Mouse (Mus musculus) mesoderm, embryonic 11.5 days (tissue): ENCODE measurements around the gene Tbcd.

Experiments
- DNase-seq: peaks from one replicate; pipeline ENCODE4 v3.0.0-alpha.2; 2012; ENCODE audit warnings: low read depth, low spot score

Gene Tbcd

GRCm38 (mm10) chr11:121564265-121564664 lies 112.5 kb downstream of the Tbcd start:
- DNase-seq, result no peak

- no peak for DNase-seq
These were observed 130.1 kb downstream of the Tbcd start for GRCm38 (mm10) chr11:121581856-121582255.

GRCm38 (mm10) chr11:121597254-121597653 lies 145.5 kb downstream of the Tbcd start:
- no peak for DNase-seq

GRCm38 (mm10) chr11:121601422-121601821 lies 149.7 kb downstream of the Tbcd start:
- no peak for DNase-seq

- DNase-seq, result no peak
These were observed 153.9 kb downstream of the Tbcd start for GRCm38 (mm10) chr11:121605604-121606003.

- DNase-seq, result no peak
These were observed 159.2 kb downstream of the Tbcd start for GRCm38 (mm10) chr11:121610976-121611375.

- no peak for DNase-seq
These were observed 164.3 kb downstream of the Tbcd start for GRCm38 (mm10) chr11:121615961-121616485.

GRCm38 (mm10) chr11:121616501-121616900 lies 164.8 kb downstream of the Tbcd start:
- DNase-seq, result no peak

- DNase-seq, result no peak
These were observed 165.6 kb downstream of the Tbcd start for GRCm38 (mm10) chr11:121617371-121617770.

- DNase-seq, result no peak
These were observed 173.3 kb downstream of the Tbcd start for GRCm38 (mm10) chr11:121625007-121625406.

GRCm38 (mm10) chr11:121627521-121627920 lies 175.8 kb downstream of the Tbcd start:
- no peak for DNase-seq

GRCm38 (mm10) chr11:121629529-121629928 lies 177.8 kb downstream of the Tbcd start:
- DNase-seq, result no peak

- DNase-seq, result no peak
These were observed 178.7 kb downstream of the Tbcd start for GRCm38 (mm10) chr11:121630406-121630805.

GRCm38 (mm10) chr11:121631410-121631809 lies 179.7 kb downstream of the Tbcd start:
- DNase-seq, result no peak

- no peak for DNase-seq
These were observed 184.9 kb downstream of the Tbcd start for GRCm38 (mm10) chr11:121636646-121637045.

GRCm38 (mm10) chr11:121641501-121642145 lies 189.9 kb downstream of the Tbcd start:
- DNase-seq, result no peak

- no peak for DNase-seq
These were observed 193.6 kb downstream of the Tbcd start for GRCm38 (mm10) chr11:121645394-121645793.

GRCm38 (mm10) chr11:121647321-121647720 lies 195.6 kb downstream of the Tbcd start:
- DNase-seq, result no peak

GRCm38 (mm10) chr11:121648166-121648565 lies 196.4 kb downstream of the Tbcd start:
- no peak for DNase-seq

GRCm38 (mm10) chr11:121649900-121650299 lies 198.2 kb downstream of the Tbcd start:
- DNase-seq, result no peak

GRCm38 (mm10) chr11:121650668-121651067 lies 198.9 kb downstream of the Tbcd start:
- DNase-seq, result no peak

GRCm38 (mm10) chr11:121651556-121651955 lies 199.8 kb downstream of the Tbcd start:
- DNase-seq, result no peak

GRCm38 (mm10) chr11:121651983-121652382 lies 200.2 kb downstream of the Tbcd start:
- DNase-seq, result no peak
